Mouse (Mus musculus) liver, embryonic 12.5 days (tissue): ENCODE results near the gene Fyttd1. TPM values are rescaled to one million over a fixed set of nuclear protein-coding genes. Genes with fewer than 3 reads are reported as not detected.

Experiments
- ATAC-seq: fragments of 200-750 bp; cut with Nextera tagmentation; 2 replicates; pipeline ENCODE4 v1.8.0; 2017; ENCODE audit warnings: moderate number of reproducible peaks, mild to moderate bottlenecking, moderate library complexity
- H3K27ac ChIP-seq: fragments of 300-500 bp; sonication (generic); 2 replicates; pipeline ENCODE4 v1.5.1; 2016; ENCODE audit warnings: mild to moderate bottlenecking
- H3K27me3 ChIP-seq: fragments of 300-500 bp; sonication (generic); replicated peaks from 2 replicates; pipeline ENCODE4 v1.6.1; 2016; ENCODE audit warnings: mild to moderate bottlenecking, moderate library complexity
- H3K36me3 ChIP-seq: fragments of 300-500 bp; sonication (generic); 2 replicates; pipeline ENCODE4 v1.6.1; 2016; ENCODE audit warnings: mild to moderate bottlenecking, moderate library complexity
- H3K4me1 ChIP-seq: fragments of 300-500 bp; sonication (generic); 2 replicates; pipeline ENCODE4 v1.6.1; 2016
- H3K4me2 ChIP-seq: fragments of 300-500 bp; sonication (generic); 2 replicates; pipeline ENCODE4 v1.6.1; 2016; ENCODE audit warnings: mild to moderate bottlenecking, moderate library complexity
- H3K4me3 ChIP-seq: fragments of 300-500 bp; sonication (generic); 2 replicates; pipeline ENCODE4 v1.5.1; 2016; ENCODE audit warnings: mild to moderate bottlenecking, moderate library complexity
- H3K9ac ChIP-seq: fragments of 300-500 bp; sonication (generic); 2 replicates; pipeline ENCODE4 v1.6.1; 2016; ENCODE audit warnings: mild to moderate bottlenecking, moderate library complexity
- H3K9me3 ChIP-seq: fragments of 300-500 bp; sonication (generic); replicated peaks from 2 replicates; pipeline ENCODE4 v1.6.1; 2016; ENCODE audit warnings: mild to moderate bottlenecking, moderate library complexity
- WGBS: fragments of 180-500 bp; shearing (Covaris S2); methylation state at CpG from one replicate; pipeline ENCODE4 v1.1.7; 2016; ENCODE audit not compliant: insufficient replicate concordance; 5-methylcytosine and 5-hydroxymethylcytosine counted together
- polyA plus RNA-seq: library from polyadenylated mRNA; unstranded; fragments of >200 nt; fragmentation: Nextera tagmentation; extraction: Ambion mirVana; gene quantifications from 2 replicates; pipeline ENCODE4 v1.2.1, GENCODE M21; 2016

The Fyttd1 gene
- polyA plus RNA-seq, 1 experiment from 2014 or later = 45.7 TPM

DNA sequence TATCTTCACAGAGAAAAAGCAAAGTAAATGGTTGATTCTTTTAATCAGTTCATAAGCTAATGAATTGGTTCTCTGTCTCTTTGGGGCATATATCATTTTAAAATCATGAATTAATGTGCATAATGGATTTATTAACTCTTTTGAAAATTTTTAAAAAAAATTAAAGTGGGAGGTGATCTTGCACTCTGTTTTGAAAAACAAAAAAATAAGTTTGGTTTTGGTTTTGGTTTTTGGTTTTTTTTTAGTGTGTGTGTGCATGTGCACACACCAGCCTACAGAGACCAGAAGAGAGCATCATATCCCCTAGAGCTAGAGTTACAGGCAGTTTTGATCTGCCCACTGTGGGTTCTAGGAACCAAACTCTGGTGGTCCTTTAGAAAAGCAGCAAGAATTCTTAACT, 72.0 kb downstream of the Fyttd1 start:
- H3K4me3 ChIP-seq = no peak overlapping the region
- H3K4me2 ChIP-seq = no peak overlapping the region
- ATAC-seq = no peak
- no peak overlapping the region for H3K9ac ChIP-seq
- no peaks in the 10 kb centered on the region for H3K27me3 ChIP-seq
- no peak overlapping the region for H3K27ac ChIP-seq
- peaks cover 9% of the 10 kb centered on the region for H3K36me3 ChIP-seq
- no peaks in the 10 kb centered on the region for H3K4me1 ChIP-seq
- no peaks in the 10 kb centered on the region for H3K9me3 ChIP-seq

DNA sequence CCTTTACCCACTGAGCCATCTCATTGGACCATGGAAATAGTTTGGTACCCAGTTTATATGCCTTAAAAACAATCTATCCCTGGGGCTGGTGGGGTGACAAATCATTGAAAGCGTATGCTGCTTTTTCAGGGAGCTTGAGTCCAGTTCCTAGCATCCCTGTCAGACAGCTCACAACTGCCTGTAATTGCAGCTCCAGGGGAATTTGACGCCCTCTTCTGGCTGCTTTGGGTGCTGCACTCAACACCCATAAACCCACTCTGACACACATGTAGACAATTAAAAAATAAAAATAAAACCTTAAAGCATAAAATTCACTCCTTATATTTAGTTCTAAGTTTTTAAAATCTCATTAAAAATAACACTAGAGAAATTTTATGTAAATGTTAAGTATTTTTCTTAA, 73.8 kb downstream of the Fyttd1 start:
- no peaks in the 10 kb centered on the region for H3K4me1 ChIP-seq
- no peak for ATAC-seq
- H3K9ac ChIP-seq = no peak overlapping the region
- H3K4me3 ChIP-seq = no peak overlapping the region
- H3K4me2 ChIP-seq = no peak overlapping the region
- H3K9me3 ChIP-seq = no peaks in the 10 kb centered on the region
- H3K36me3 ChIP-seq = peaks cover 23% of the 10 kb centered on the region
- H3K27ac ChIP-seq = no peak overlapping the region
- WGBS = 85% methylated on average over 2 of the region's 2 CpGs
- no peaks in the 10 kb centered on the region for H3K27me3 ChIP-seq

DNA sequence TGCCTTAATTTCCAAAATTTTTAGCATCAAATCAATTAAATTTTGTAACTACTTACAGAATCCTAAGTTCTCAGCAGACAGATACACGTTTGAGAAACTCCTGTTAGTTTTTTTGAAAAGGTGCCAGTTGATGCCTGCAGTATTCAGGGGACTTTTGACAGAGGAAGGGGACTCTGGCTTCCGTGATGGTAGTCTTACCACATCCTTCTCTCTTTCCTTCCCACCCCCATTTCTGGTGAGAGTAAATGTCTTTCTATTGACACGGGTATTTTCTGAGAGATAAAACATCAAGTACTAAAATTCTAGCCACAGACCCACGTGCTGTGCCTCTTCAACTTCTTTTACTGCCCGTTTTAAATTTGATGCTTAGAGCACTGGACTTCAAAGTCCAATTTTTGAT, 76.5 kb downstream of the Fyttd1 start:
- no peaks in the 10 kb centered on the region for H3K9me3 ChIP-seq
- no peak overlapping the region for H3K4me3 ChIP-seq
- no peak overlapping the region for H3K4me2 ChIP-seq
- no peak overlapping the region for H3K27ac ChIP-seq
- 38% methylated on average over 5 of the region's 5 CpGs for WGBS
- H3K9ac ChIP-seq = no peak overlapping the region
- ATAC-seq = no peak
- no peaks in the 10 kb centered on the region for H3K27me3 ChIP-seq
- no peaks in the 10 kb centered on the region for H3K4me1 ChIP-seq
- H3K36me3 ChIP-seq = peaks cover 29% of the 10 kb centered on the region

DNA sequence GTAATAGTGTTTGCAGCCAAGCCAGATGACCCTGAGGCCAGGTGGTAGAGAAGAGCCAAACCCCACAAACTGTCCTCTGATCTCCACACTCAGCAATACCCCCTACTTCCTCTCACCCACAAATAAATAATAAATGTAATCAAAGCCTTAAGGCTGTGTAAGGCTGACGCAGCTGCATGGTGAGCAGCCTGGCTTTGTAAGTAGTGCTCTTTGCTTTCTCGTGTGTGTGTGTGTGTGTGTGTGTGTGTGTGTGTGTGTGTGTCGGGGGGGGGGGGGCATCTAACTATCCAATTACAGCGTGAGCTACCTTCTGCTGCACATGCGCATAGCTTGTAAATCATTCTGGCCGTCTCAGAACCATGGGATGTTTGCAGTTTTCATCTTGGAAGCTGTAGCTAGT, 77.0 kb downstream of the Fyttd1 start:
- no peaks in the 10 kb centered on the region for H3K27me3 ChIP-seq
- H3K36me3 ChIP-seq = peaks cover 31% of the 10 kb centered on the region
- no peaks in the 10 kb centered on the region for H3K9me3 ChIP-seq
- H3K4me1 ChIP-seq = no peaks in the 10 kb centered on the region
- no peak for ATAC-seq
- H3K9ac ChIP-seq = no peak overlapping the region
- no peak overlapping the region for H3K27ac ChIP-seq
- H3K4me3 ChIP-seq = no peak overlapping the region
- H3K4me2 ChIP-seq = no peak overlapping the region
- WGBS = 75% methylated on average over 5 of the region's 6 CpGs

DNA sequence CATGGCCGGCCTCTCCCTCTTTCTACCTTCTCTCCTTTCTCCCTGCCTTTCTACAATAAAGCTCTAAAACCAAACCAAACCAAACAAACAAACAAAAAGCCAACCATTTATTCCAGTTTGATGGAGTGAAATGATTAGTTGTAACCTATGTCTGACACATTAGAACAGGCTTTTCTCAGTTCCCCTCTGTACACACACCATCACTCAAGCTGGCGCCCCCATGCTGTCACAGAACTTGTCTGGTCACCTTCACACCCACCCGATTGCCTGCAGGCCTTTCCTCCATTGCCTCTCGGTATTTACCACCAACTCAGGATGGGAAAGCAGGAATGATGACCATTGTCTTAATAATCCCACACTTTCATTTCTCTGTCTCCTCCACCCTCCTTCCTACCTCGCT, 79.6 kb downstream of the Fyttd1 start:
- Histone ChIP-seq H3K36me3 (peaks cover 48% of the 10 kb centered on the region), H3K27me3 (no peaks in the 10 kb centered on the region), H3K4me1 (no peaks in the 10 kb centered on the region), H3K4me2 (no peak overlapping the region), H3K27ac (no peak overlapping the region), H3K4me3 (no peak overlapping the region), H3K9ac (no peak overlapping the region), H3K9me3 (no peaks in the 10 kb centered on the region)
- ATAC-seq = no peak
- WGBS = 74% methylated on average over 5 of the region's 5 CpGs

Other genes with a start within 250 kb of the Fyttd1 start
- 6.3 and 6.6 TPM in 2 replicates for gene Tnk2, start 233.6 kb upstream of the Fyttd1 start, polyA plus RNA-seq
- gene Muc4, start 141.6 kb upstream of the Fyttd1 start, polyA plus RNA-seq = 0.59 and 0.63 TPM in 2 replicates
- gene Muc20, start 80.1 kb upstream of the Fyttd1 start, polyA plus RNA-seq = not detected in 2 replicates
- gene Smbd1, start 67.0 kb upstream of the Fyttd1 start, polyA plus RNA-seq = not detected in 2 replicates
- 7.3 and 7.7 TPM in 2 replicates for gene Rubcn, start 266 bp downstream of the Fyttd1 start, polyA plus RNA-seq
- 9.9 and 10.1 TPM in 2 replicates for gene Lrch3, start 36.6 kb downstream of the Fyttd1 start, polyA plus RNA-seq
- 1.4 and 1.7 TPM in 2 replicates for gene Iqcg, start 178.7 kb downstream of the Fyttd1 start, polyA plus RNA-seq
- gene Rpl35a, start 179.0 kb downstream of the Fyttd1 start, polyA plus RNA-seq = 867 and 937 TPM in 2 replicates
- gene Lmln, start 185.0 kb downstream of the Fyttd1 start, polyA plus RNA-seq = 1.1 and 1.2 TPM in 2 replicates